Mouse (Mus musculus) olfactory bulb, adult 2 months (tissue): ENCODE data around the gene Trim2.

Experiments used
- CTCF ChIP-seq: fragments of 200-500 bp; IDR thresholded peaks from 2 replicates; pipeline ENCODE4 v1.5.1; 2012; ENCODE audit warnings: low read depth, mild to moderate bottlenecking, low read length, moderate library complexity; ENCODE audit not compliant: insufficient read depth
- POLR2A ChIP-seq: fragments of 200-500 bp; IDR thresholded peaks from 2 replicates; pipeline ENCODE4 v1.6.1; 2012; ENCODE audit warnings: mild to moderate bottlenecking, low read depth, low read length, moderate library complexity; ENCODE audit not compliant: insufficient read depth

DNA sequence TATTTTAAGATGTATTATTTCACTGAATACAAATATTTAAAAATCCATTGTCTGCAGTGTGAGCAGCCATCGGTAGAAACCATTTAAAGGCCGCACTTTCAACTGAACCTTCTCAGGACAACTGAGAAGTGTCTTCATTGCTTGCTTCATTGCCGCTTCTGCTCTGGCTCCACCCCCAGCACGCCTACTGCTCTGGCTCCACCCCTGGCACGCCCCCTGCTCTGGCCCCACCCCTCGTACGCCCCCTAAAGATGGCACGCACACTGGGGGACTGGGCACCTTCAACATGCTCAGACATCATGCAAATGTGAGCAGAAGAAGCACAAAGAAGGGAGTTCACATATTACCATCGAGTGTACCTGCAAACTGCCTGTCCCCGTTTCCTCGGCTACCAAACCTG lies 134.3 kb downstream of the Trim2 start:
- TF ChIP-seq POLR2A (no peak), CTCF (no peak)
